Mouse (Mus musculus): ENCODE results near the gene Efcab11. TPM values are rescaled to one million over a fixed set of nuclear protein-coding genes. Genes with fewer than 3 reads are reported as not detected.
A peak's percentile ranks its signal among the peaks of the same experiment; 100 is the strongest.

Efcab11 gene
- polyA plus RNA-seq, 1 experiment: 4.5 TPM

DNA sequence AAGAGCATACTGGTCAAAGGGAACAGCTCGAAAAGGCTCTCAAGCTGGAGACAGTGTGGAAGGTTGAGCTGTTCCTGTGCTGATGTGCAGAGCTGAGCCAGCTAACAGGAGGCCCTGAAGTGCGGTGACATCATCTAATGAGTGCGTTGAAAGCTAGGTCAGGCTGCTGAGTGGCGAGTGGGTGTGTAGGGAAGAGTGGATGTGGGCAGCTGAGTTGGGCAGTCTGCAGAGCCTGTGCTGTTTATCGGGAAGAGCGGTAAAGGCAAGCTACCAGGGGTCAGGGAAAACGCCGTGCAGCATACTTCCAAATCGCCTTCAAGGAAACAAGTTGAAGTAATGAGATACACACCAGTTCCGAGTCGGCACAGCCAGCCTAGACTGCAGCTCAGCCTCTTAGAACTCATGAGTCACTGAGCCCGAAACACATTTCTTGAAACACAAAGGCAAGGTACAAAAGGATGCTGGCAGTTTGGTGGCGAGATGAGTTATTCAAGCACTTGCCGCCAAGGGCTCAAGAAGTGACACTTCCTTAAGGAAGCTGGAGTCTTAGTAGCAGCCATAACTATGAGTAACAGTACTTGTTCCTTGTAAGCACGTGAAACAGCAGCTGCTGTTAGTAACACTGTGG is 33.7 kb upstream of the Efcab11 start:
- H3K9me3 ChIP-seq: no peaks in the 10 kb centered on the region
- peaks cover 83% of the 10 kb centered on the region for H3K36me3 ChIP-seq (replicated peaks; ENCODE audit: low read length)

GRCm38 (mm10) chr12:99911466-99911865 is 27.2 kb upstream of the Efcab11 start:
- TF ChIP-seq FLI1 (IDR thresholded peaks at IDR 0.05; ENCODE audit: low read length) (no peak), GATA1 (IDR thresholded peaks at IDR 0.05; ENCODE audit: borderline replicate concordance, low read length) (no peak)

More for the DNA sequence above, 33.7 kb upstream of the Efcab11 start:
- Histone ChIP-seq H3K4me1 (peaks cover 3% of the 10 kb centered on the region; the same call in 1 of the 2 replicates), H3K4me3 (replicated peaks) (peak overlapping the region; percentile 33), H3K27me3 (replicated peaks) (no peaks in the 10 kb centered on the region)
- TF ChIP-seq FLI1 (IDR thresholded peaks at IDR 0.05; ENCODE audit: low read length): no peak
- TF ChIP-seq GATA1 (IDR thresholded peaks at IDR 0.05; ENCODE audit: borderline replicate concordance, low read length): no peak

GRCm38 (mm10) chr12:99904537-99904936 is 20.3 kb upstream of the Efcab11 start:
- no peak overlapping the region for H3K4me3 ChIP-seq (replicated peaks)
- TF ChIP-seq FLI1 (IDR thresholded peaks at IDR 0.05; ENCODE audit: low read length): no peak
- TF ChIP-seq GATA1 (IDR thresholded peaks at IDR 0.05; ENCODE audit: borderline replicate concordance, low read length): no peak
- H3K27me3 ChIP-seq (replicated peaks): no peaks in the 10 kb centered on the region
- no peaks in the 10 kb centered on the region for H3K9me3 ChIP-seq
- H3K4me1 ChIP-seq: peaks cover 8% of the 10 kb centered on the region
- H3K36me3 ChIP-seq (replicated peaks; ENCODE audit: low read length): peaks cover 92% of the 10 kb centered on the region

More at GRCm38 (mm10) chr12:99911466-99911865, 27.2 kb upstream of the Efcab11 start:
- no peak overlapping the region for H3K4me3 ChIP-seq (replicated peaks)
- H3K4me1 ChIP-seq: no peaks in the 10 kb centered on the region
- no peaks in the 10 kb centered on the region for H3K9me3 ChIP-seq
- no peaks in the 10 kb centered on the region for H3K27me3 ChIP-seq (replicated peaks)
- peaks cover 94% of the 10 kb centered on the region for H3K36me3 ChIP-seq (replicated peaks; ENCODE audit: low read length)

DNA sequence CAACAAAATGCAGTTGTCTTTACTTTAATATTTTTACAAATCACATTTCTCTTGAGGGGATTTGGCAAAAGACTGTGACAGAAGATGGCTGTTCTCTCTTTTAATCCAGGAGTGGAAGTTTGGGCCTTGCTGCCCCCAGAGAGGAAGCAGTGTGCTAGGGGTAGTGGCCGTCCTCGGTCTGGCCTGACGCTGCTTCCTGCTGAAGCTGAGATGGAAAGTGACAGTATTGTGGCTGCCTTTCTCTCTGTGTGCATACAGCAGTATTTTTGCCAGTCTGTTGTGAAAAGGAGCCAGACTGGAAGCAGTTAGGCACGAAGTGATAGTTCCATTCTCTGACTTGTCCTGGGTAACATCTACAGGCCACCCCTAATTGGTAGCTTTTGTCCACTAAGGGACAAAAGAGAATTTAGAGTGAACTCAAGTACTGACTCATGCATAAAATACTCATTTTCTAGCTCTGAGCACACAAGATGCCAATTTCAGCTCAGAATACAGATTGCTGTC is 18.7 kb upstream of the Efcab11 start:
- TF ChIP-seq GATA1 (IDR thresholded peaks at IDR 0.05; ENCODE audit: borderline replicate concordance, low read length) (no peak), FLI1 (IDR thresholded peaks at IDR 0.05; ENCODE audit: low read length) (no peak)
- Histone ChIP-seq H3K27me3 (replicated peaks) (no peaks in the 10 kb centered on the region), H3K4me3 (replicated peaks) (no peak overlapping the region), H3K36me3 (replicated peaks; ENCODE audit: low read length) (peaks cover 92% of the 10 kb centered on the region), H3K4me1 (peaks cover 16% of the 10 kb centered on the region), H3K9me3 (no peaks in the 10 kb centered on the region)

- Histone ChIP-seq H3K36me3 (replicated peaks; ENCODE audit: low read length) (peaks cover 92% of the 10 kb centered on the region), H3K4me1 (peaks cover 19% of the 10 kb centered on the region), H3K4me3 (replicated peaks) (no peak overlapping the region), H3K9me3 (no peaks in the 10 kb centered on the region), H3K27me3 (replicated peaks) (no peaks in the 10 kb centered on the region)
- no peak for TF ChIP-seq FLI1 (IDR thresholded peaks at IDR 0.05; ENCODE audit: low read length)
- no peak for TF ChIP-seq GATA1 (IDR thresholded peaks at IDR 0.05; ENCODE audit: borderline replicate concordance, low read length)
Observed at GRCm38 (mm10) chr12:99901973-99902866, 18.0 kb upstream of the Efcab11 start.

DNA sequence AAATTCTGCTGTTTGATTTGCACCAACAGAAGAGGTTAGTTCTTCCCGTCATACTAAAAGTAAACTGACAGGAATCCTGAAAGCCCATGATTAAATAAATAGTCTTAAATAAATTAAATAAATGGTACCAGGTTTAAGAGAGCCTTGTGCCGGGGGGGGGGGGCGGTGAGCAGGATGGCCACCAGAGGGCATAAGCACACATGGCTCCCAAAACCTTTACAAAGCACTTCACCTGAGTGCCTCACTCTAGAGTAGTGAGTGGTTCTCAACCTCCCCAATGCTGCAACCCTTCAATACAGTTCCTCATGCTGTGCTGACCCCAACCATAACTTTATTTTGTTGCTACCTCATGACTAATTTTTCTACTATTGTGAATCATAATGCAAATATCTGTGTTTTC is 15.8 kb upstream of the Efcab11 start:
- H3K36me3 ChIP-seq (replicated peaks; ENCODE audit: low read length): peaks cover 92% of the 10 kb centered on the region
- H3K27me3 ChIP-seq (replicated peaks): no peaks in the 10 kb centered on the region
- peaks cover 19% of the 10 kb centered on the region for H3K4me1 ChIP-seq
- TF ChIP-seq GATA1 (IDR thresholded peaks at IDR 0.05; ENCODE audit: borderline replicate concordance, low read length) (no peak), FLI1 (IDR thresholded peaks at IDR 0.05; ENCODE audit: low read length) (no peak)
- H3K4me3 ChIP-seq (replicated peaks): no peak overlapping the region
- no peaks in the 10 kb centered on the region for H3K9me3 ChIP-seq

DNA sequence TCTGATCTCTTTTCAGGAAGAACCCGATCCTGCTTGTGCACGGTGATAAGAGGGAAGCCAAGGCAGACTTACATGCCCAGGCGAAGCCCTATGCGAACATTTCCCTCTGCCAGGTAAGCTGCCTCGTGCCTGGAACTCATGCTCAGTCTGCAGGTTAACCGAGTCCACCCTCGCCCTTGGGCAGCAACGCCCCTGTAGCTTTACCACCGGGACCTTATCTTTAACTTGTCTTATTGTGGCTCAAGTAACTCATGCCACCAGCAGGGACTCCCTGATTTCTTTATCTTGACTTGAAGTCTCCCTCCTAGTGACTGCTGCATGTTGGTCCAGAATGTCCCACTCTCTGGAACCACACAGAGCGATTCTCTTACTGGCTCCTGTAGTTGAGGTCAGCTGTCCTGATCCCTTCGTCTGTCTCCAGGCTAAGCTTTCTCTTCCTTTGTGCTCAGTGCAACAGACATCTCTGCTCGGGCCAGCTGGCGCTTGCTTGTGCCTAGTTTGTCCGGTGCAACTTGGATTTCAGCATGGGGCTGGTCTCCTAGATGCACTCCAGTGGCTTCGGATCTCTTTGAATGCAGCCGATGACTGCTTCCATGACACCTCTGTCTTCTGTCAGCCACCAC is 14.1 kb upstream of the Efcab11 start:
- Histone ChIP-seq H3K4me1 (peaks cover 19% of the 10 kb centered on the region), H3K27me3 (replicated peaks) (no peaks in the 10 kb centered on the region), H3K4me3 (replicated peaks) (no peak overlapping the region), H3K36me3 (replicated peaks; ENCODE audit: low read length) (peaks cover 92% of the 10 kb centered on the region), H3K9me3 (no peaks in the 10 kb centered on the region)
- no peak for TF ChIP-seq FLI1 (IDR thresholded peaks at IDR 0.05; ENCODE audit: low read length)
- no peak for TF ChIP-seq GATA1 (IDR thresholded peaks at IDR 0.05; ENCODE audit: borderline replicate concordance, low read length)

- Histone ChIP-seq H3K4me3 (replicated peaks) (no peak overlapping the region), H3K9me3 (no peaks in the 10 kb centered on the region), H3K27me3 (replicated peaks) (no peaks in the 10 kb centered on the region), H3K36me3 (replicated peaks; ENCODE audit: low read length) (peaks cover 92% of the 10 kb centered on the region), H3K4me1 (peaks cover 17% of the 10 kb centered on the region)
- TF ChIP-seq FLI1 (IDR thresholded peaks at IDR 0.05; ENCODE audit: low read length): no peak
- no peak for TF ChIP-seq GATA1 (IDR thresholded peaks at IDR 0.05; ENCODE audit: borderline replicate concordance, low read length)
Observed at GRCm38 (mm10) chr12:99897846-99898245, 13.6 kb upstream of the Efcab11 start.

GRCm38 (mm10) chr12:99885282-99885901 is 1.2 kb upstream of the Efcab11 start:
- peaks cover 24% of the 10 kb centered on the region for H3K36me3 ChIP-seq (replicated peaks; ENCODE audit: low read length)
- no peaks in the 10 kb centered on the region for H3K27me3 ChIP-seq (replicated peaks)
- H3K9me3 ChIP-seq: no peaks in the 10 kb centered on the region
- H3K4me1 ChIP-seq: peaks cover 44% of the 10 kb centered on the region
- peak overlapping the region; percentile 98 for H3K4me3 ChIP-seq (replicated peaks)
- TF ChIP-seq FLI1 (IDR thresholded peaks at IDR 0.05; ENCODE audit: low read length) (no peak), GATA1 (IDR thresholded peaks at IDR 0.05; ENCODE audit: borderline replicate concordance, low read length) (no peak)

Measured in megakaryocyte, embryonic 14.5 days (primary cell).